Mouse (Mus musculus) right cerebral cortex, postnatal 14 days (tissue): Measurements from ENCODE around the gene Wdfy4.

Source experiments
- DNase-seq: peaks from one replicate; pipeline ENCODE4 v3.0.0; 2022

Wdfy4 gene

GRCm38 (mm10) chr14:32964742-32965141 lies 220.6 kb downstream of the Wdfy4 start:
- DNase-seq = no peak

- peak; percentile 73 for DNase-seq
Measured at GRCm38 (mm10) chr14:32960481-32960880, 224.8 kb downstream of the Wdfy4 start.

- no peak for DNase-seq
Measured at GRCm38 (mm10) chr14:32958671-32959070, 226.6 kb downstream of the Wdfy4 start.

- no peak for DNase-seq
Measured at GRCm38 (mm10) chr14:32956486-32956885, 228.8 kb downstream of the Wdfy4 start.

- DNase-seq = peak; percentile 20
Measured at GRCm38 (mm10) chr14:32950312-32951301, 234.7 kb downstream of the Wdfy4 start.

- DNase-seq = no peak
Measured at GRCm38 (mm10) chr14:32947512-32947911, 237.8 kb downstream of the Wdfy4 start.

GRCm38 (mm10) chr14:32939217-32939616 lies 246.1 kb downstream of the Wdfy4 start:
- no peak for DNase-seq

GRCm38 (mm10) chr14:32934064-32934463 lies 251.2 kb downstream of the Wdfy4 start:
- DNase-seq = no peak

GRCm38 (mm10) chr14:32932220-32932619 lies 253.1 kb downstream of the Wdfy4 start:
- DNase-seq = no peak

GRCm38 (mm10) chr14:32931709-32932108 lies 253.6 kb downstream of the Wdfy4 start:
- no peak for DNase-seq

- DNase-seq = no peak
Measured at GRCm38 (mm10) chr14:32923871-32924270, 261.4 kb downstream of the Wdfy4 start.

GRCm38 (mm10) chr14:32917919-32918318 lies 267.4 kb downstream of the Wdfy4 start:
- no peak for DNase-seq

GRCm38 (mm10) chr14:32915360-32915759 lies 269.9 kb downstream of the Wdfy4 start:
- DNase-seq = no peak

GRCm38 (mm10) chr14:32911187-32911586 lies 274.1 kb downstream of the Wdfy4 start:
- DNase-seq = no peak
